Mouse (Mus musculus) macrophage (primary cell): ENCODE results near the gene Gucy2g. TPM values are rescaled to one million over a fixed set of nuclear protein-coding genes. Genes with fewer than 3 reads are reported as not detected.
A peak's percentile ranks its signal among the peaks of the same experiment; 100 is the strongest.

Experiments used
- H3K27ac ChIP-seq: fragments of 350-480 bp; formaldehyde crosslinking; 2 replicates; pipeline ENCODE4 v1.9.0; 2021
- H3K36me3 ChIP-seq: fragments of 350-480 bp; formaldehyde crosslinking; 2 replicates; pipeline ENCODE4 v1.9.0; 2021; ENCODE audit errors: inconsistent target
- H3K4me3 ChIP-seq: fragments of 350-480 bp; formaldehyde crosslinking; 2 replicates; pipeline ENCODE4 v1.9.0; 2021; ENCODE audit errors: inconsistent target
- H3K79me2 ChIP-seq: fragments of 350-480 bp; formaldehyde crosslinking; 2 replicates; pipeline ENCODE4 v1.9.0; 2021; ENCODE audit errors: inconsistent target
- WGBS: methylation state at CpG from one replicate; pipeline ENCODE4 v1.1.7; 2026; ENCODE audit warnings: inconsistent platforms; ENCODE audit not compliant: missing documents; 5-methylcytosine and 5-hydroxymethylcytosine counted together
- polyA plus RNA-seq: library from polyadenylated mRNA; stranded (reverse); fragments of 250-400 nt; gene quantifications from 3 replicates; pipeline ENCODE4 v1.2.4, GENCODE M21; 2018; ENCODE audit warnings: inconsistent platforms

Gucy2g gene
- polyA plus RNA-seq, 1 experiment from 2014 or later, result not detected

- Histone ChIP-seq H3K36me3 (no peaks in the 10 kb centered on the region), H3K4me3 (no peak overlapping the region), H3K79me2 (peaks cover 73% of the 10 kb centered on the region), H3K27ac (no peak overlapping the region)
- WGBS, result 60% methylated on average over 9 of the region's 9 CpGs
Observed at GRCm38 (mm10) chr19:55256156-55256555, 15.1 kb upstream of the Gucy2g start.

GRCm38 (mm10) chr19:55254513-55255016 is 13.5 kb upstream of the Gucy2g start:
- peak overlapping the region; percentile 89 for H3K27ac ChIP-seq
- H3K79me2 ChIP-seq, result peaks cover 57% of the 10 kb centered on the region
- H3K4me3 ChIP-seq, result peak overlapping the region; percentile 87
- 36% methylated on average over 5 of the region's 5 CpGs for WGBS
- H3K36me3 ChIP-seq, result no peaks in the 10 kb centered on the region

- no peaks in the 10 kb centered on the region for H3K36me3 ChIP-seq
- WGBS, result under 1% methylated on average over 32 of the region's 32 CpGs
- H3K79me2 ChIP-seq, result peaks cover 50% of the 10 kb centered on the region
- peak overlapping the region; percentile 87 for H3K4me3 ChIP-seq
- H3K27ac ChIP-seq, result peak overlapping the region; percentile 89
Observed at GRCm38 (mm10) chr19:55253570-55254441, 12.8 kb upstream of the Gucy2g start.

GRCm38 (mm10) chr19:55253239-55253569 is 12.2 kb upstream of the Gucy2g start:
- Histone ChIP-seq H3K27ac (peak overlapping the region; percentile 89), H3K79me2 (peaks cover 44% of the 10 kb centered on the region), H3K4me3 (peak overlapping the region; percentile 87), H3K36me3 (no peaks in the 10 kb centered on the region)
- 6% methylated on average over 9 of the region's 9 CpGs for WGBS

GRCm38 (mm10) chr19:55251383-55252124 is 10.5 kb upstream of the Gucy2g start, which contains the start of gene Acsl5:
Gene Acsl5 (plus strand): TSS chr19:55251938.
- Histone ChIP-seq H3K4me3 (no peak within 1 kb of the TSS), H3K36me3 (no peaks in the 10 kb centered on the region), H3K79me2 (peaks cover 27% of the 10 kb centered on the region), H3K27ac (no peak within 1 kb of the TSS)
- 86% methylated on average over 9 of the region's 9 CpGs for WGBS

GRCm38 (mm10) chr19:55250451-55250850 is 9.4 kb upstream of the Gucy2g start:
- WGBS, result 83% methylated on average over 5 of the region's 5 CpGs
- Histone ChIP-seq H3K36me3 (no peaks in the 10 kb centered on the region), H3K4me3 (no peak overlapping the region), H3K79me2 (peaks cover 16% of the 10 kb centered on the region), H3K27ac (no peak overlapping the region)

GRCm38 (mm10) chr19:55247991-55248520 is 7.0 kb upstream of the Gucy2g start:
- 56% methylated on average over 9 of the region's 9 CpGs for WGBS
- H3K27ac ChIP-seq, result no peak overlapping the region
- no peaks in the 10 kb centered on the region for H3K79me2 ChIP-seq
- H3K4me3 ChIP-seq, result no peak overlapping the region
- no peaks in the 10 kb centered on the region for H3K36me3 ChIP-seq

- Histone ChIP-seq H3K79me2 (no peaks in the 10 kb centered on the region), H3K4me3 (no peak overlapping the region), H3K27ac (no peak overlapping the region), H3K36me3 (no peaks in the 10 kb centered on the region)
- 86% methylated on average over 5 of the region's 5 CpGs for WGBS
Observed at GRCm38 (mm10) chr19:55247563-55247962, 6.5 kb upstream of the Gucy2g start.

GRCm38 (mm10) chr19:55244791-55245231 is 3.8 kb upstream of the Gucy2g start:
- H3K4me3 ChIP-seq, result no peak overlapping the region
- WGBS, result 41% methylated on average over 7 of the region's 7 CpGs
- no peak overlapping the region for H3K27ac ChIP-seq
- no peaks in the 10 kb centered on the region for H3K36me3 ChIP-seq
- no peaks in the 10 kb centered on the region for H3K79me2 ChIP-seq

- Histone ChIP-seq H3K79me2 (no peaks in the 10 kb centered on the region), H3K4me3 (no peak overlapping the region), H3K36me3 (no peaks in the 10 kb centered on the region), H3K27ac (no peak overlapping the region)
- 56% methylated on average over 6 of the region's 6 CpGs for WGBS
Observed at GRCm38 (mm10) chr19:55239766-55240426, 1.1 kb downstream of the Gucy2g start.

- no peaks in the 10 kb centered on the region for H3K36me3 ChIP-seq
- H3K27ac ChIP-seq, result no peak overlapping the region
- WGBS, result 91% methylated on average over 5 of the region's 5 CpGs
- H3K79me2 ChIP-seq, result no peaks in the 10 kb centered on the region
- no peak overlapping the region for H3K4me3 ChIP-seq
Observed at GRCm38 (mm10) chr19:55236564-55236963, 4.5 kb downstream of the Gucy2g start.

GRCm38 (mm10) chr19:55236026-55236425 is 5.0 kb downstream of the Gucy2g start:
- Histone ChIP-seq H3K36me3 (no peaks in the 10 kb centered on the region), H3K79me2 (no peaks in the 10 kb centered on the region), H3K4me3 (no peak overlapping the region), H3K27ac (no peak overlapping the region)
- WGBS, result 8% methylated on average over 2 of the region's 2 CpGs

GRCm38 (mm10) chr19:55232136-55232535 is 8.9 kb downstream of the Gucy2g start:
- H3K27ac ChIP-seq, result peak overlapping the region; percentile 33; the same call in 1 of the 2 replicates
- WGBS, result 38% methylated on average over 8 of the region's 8 CpGs
- H3K4me3 ChIP-seq, result no peak overlapping the region
- no peaks in the 10 kb centered on the region for H3K36me3 ChIP-seq
- no peaks in the 10 kb centered on the region for H3K79me2 ChIP-seq

GRCm38 (mm10) chr19:55231081-55231480 is 10.0 kb downstream of the Gucy2g start:
- 86% methylated on average over 10 of the region's 10 CpGs for WGBS
- H3K4me3 ChIP-seq, result no peak overlapping the region
- no peaks in the 10 kb centered on the region for H3K36me3 ChIP-seq
- H3K27ac ChIP-seq, result no peak overlapping the region
- no peaks in the 10 kb centered on the region for H3K79me2 ChIP-seq
